ENCODE assay signal across 31 mouse cellular contexts in the genomic region with DNA sequence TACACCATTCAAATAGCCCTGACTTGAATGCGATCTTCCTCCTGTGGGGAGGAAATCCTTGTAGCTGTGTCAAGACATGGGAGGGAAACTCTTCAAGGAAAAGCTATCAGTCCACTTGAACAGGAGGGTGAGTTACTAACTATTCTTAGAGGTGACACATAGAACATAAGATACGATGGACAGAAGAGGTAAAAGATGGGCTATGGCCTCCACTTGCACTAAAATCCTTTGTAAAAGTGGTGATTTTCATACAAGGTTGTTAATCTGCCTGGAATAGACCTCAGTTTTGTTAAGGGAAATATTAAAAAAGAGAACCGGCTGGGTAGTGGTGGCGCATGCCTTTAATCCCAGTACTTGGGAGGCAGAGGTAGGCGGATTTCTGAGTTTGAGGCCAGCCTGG.
"Had no signal": no experiment of that assay in that cellular context is flagged by ENCODE, and none has a peak within 500 bp of the region (broad histone marks: within the 10 kb centered on the region; RNA-seq: fewer than 3 reads in every experiment).

No protein-coding gene starts in this region.

- ATAC-seq: liver, embryonic 12.5 days; lung, postnatal 0 days; midbrain, embryonic 13.5 days; midbrain, embryonic 15.5 days; midbrain, embryonic 16.5 days had no signal

- H3K9me3 ChIP-seq: limb, embryonic 10.5 days; limb, embryonic 12.5 days; limb, embryonic 13.5 days; limb, embryonic 15.5 days; liver, embryonic 12.5 days; liver, embryonic 13.5 days; liver, embryonic 15.5 days; lung, embryonic 15.5 days; midbrain, embryonic 10.5 days; midbrain, embryonic 12.5 days; midbrain, embryonic 13.5 days; midbrain, embryonic 15.5 days had no signal

- H3K27me3 ChIP-seq: limb, embryonic 12.5 days; limb, embryonic 13.5 days; limb, embryonic 15.5 days; liver, embryonic 12.5 days; liver, embryonic 13.5 days; liver, embryonic 15.5 days; lung, embryonic 15.5 days; midbrain, embryonic 12.5 days; midbrain, embryonic 13.5 days; midbrain, embryonic 15.5 days had no signal

- H3K4me3 ChIP-seq: left cerebral cortex, adult 2 months; limb, embryonic 10.5 days; limb, embryonic 12.5 days; limb, embryonic 13.5 days; limb, embryonic 15.5 days; liver, embryonic 12.5 days; liver, embryonic 13.5 days; liver, embryonic 15.5 days; lung, embryonic 15.5 days; megakaryocyte, embryonic 14.5 days; midbrain, embryonic 10.5 days; midbrain, embryonic 12.5 days; midbrain, embryonic 13.5 days; midbrain, embryonic 15.5 days; myocyte had no signal

- H3K4me2 ChIP-seq: limb, embryonic 12.5 days; limb, embryonic 13.5 days; limb, embryonic 15.5 days; liver, embryonic 11.5 days; liver, embryonic 12.5 days; liver, embryonic 13.5 days; liver, embryonic 15.5 days; lung, embryonic 14.5 days; lung, embryonic 15.5 days; midbrain, embryonic 11.5 days; midbrain, embryonic 12.5 days; midbrain, embryonic 13.5 days; midbrain, embryonic 15.5 days had no signal

- DNase-seq: left cerebral cortex, postnatal 4 days; liver; liver, embryonic 13.5 days; lung, adult 18-20 months; lung, adult 2 months; lung, embryonic 14.5 days; lung, postnatal 10 days; lung, postnatal 14 days; lung, postnatal 36 days; lung, postnatal 4 days; midbrain, embryonic 14.5 days had no signal

- H3K9ac ChIP-seq: limb, embryonic 12.5 days; limb, embryonic 13.5 days; limb, embryonic 15.5 days; liver, embryonic 12.5 days; liver, embryonic 13.5 days; liver, embryonic 14.5 days; liver, embryonic 15.5 days; lung, embryonic 14.5 days; lung, embryonic 15.5 days; midbrain, embryonic 12.5 days; midbrain, embryonic 13.5 days; midbrain, embryonic 15.5 days had no signal

- H3K4me1 ChIP-seq: liver, embryonic 12.5 days; liver, embryonic 13.5 days; liver, embryonic 15.5 days; lung, embryonic 15.5 days; megakaryocyte, embryonic 14.5 days; midbrain, embryonic 10.5 days; midbrain, embryonic 12.5 days; midbrain, embryonic 13.5 days; midbrain, embryonic 15.5 days had no signal

- H3K36me3 ChIP-seq: limb, embryonic 10.5 days; limb, embryonic 12.5 days; limb, embryonic 13.5 days; limb, embryonic 15.5 days; liver, embryonic 12.5 days; liver, embryonic 13.5 days; liver, embryonic 15.5 days; lung, embryonic 15.5 days; midbrain, embryonic 10.5 days; midbrain, embryonic 12.5 days; midbrain, embryonic 13.5 days; midbrain, embryonic 15.5 days had no signal

- H3K27ac ChIP-seq: left cerebral cortex, adult 2 months; limb, embryonic 12.5 days; limb, embryonic 13.5 days; limb, embryonic 15.5 days; liver, embryonic 12.5 days; liver, embryonic 13.5 days; liver, embryonic 14.5 days; liver, embryonic 15.5 days; lung, embryonic 15.5 days; macrophage; midbrain, embryonic 10.5 days; midbrain, embryonic 12.5 days; midbrain, embryonic 13.5 days; midbrain, embryonic 15.5 days had no signal
